Mouse (Mus musculus): ENCODE results near the gene Frmpd4.

- TF ChIP-seq TAL1 (IDR thresholded peaks at IDR 0.05; ENCODE audit: low read length) (no peak), GATA1 (IDR thresholded peaks at IDR 0.05; ENCODE audit: low read length) (no peak)
These were observed 1053.9 kb downstream of the Frmpd4 start for GRCm38 (mm10) chrX:167523151-167523550.

Data from erythroblast, embryonic 14.5 days (primary cell).